Mouse (Mus musculus): ENCODE measurements around the gene Ap3b1. TPM values are rescaled to one million over a fixed set of nuclear protein-coding genes. Genes with fewer than 3 reads are reported as not detected.

Ap3b1 gene
- polyA plus RNA-seq, 1 experiment from 2014 or later: 27.9 TPM

- Histone ChIP-seq H3K27me3 (replicated peaks; ENCODE audit: control insufficient read depth, insufficient read depth, low read length) (peaks cover 36% of the 10 kb centered on the region), H3K4me3 (ENCODE audit: low read length) (no peak overlapping the region), H3K4me1 (ENCODE audit: control insufficient read depth, insufficient read depth, low read depth, low read length) (peaks cover 10% of the 10 kb centered on the region), H3K36me3 (ENCODE audit: control insufficient read depth, insufficient read depth, low read length) (no peaks in the 10 kb centered on the region), H3K27ac (ENCODE audit: low read depth, low read length) (no peak overlapping the region), H3K9me3 (ENCODE audit: control insufficient read depth, low read length) (no peaks in the 10 kb centered on the region), H3K4me2 (ENCODE audit: low read length) (no peak overlapping the region), H3K9ac (ENCODE audit: low read depth, low read length) (no peak overlapping the region)
- no peak for ATAC-seq
- WGBS: 82% methylated on average over 10 of the region's 10 CpGs
These were observed 212.2 kb downstream of the Ap3b1 start for GRCm38 (mm10) chr13:94571001-94571400.

- H3K27me3 ChIP-seq (replicated peaks; ENCODE audit: control insufficient read depth, insufficient read depth, low read length): peaks cover 40% of the 10 kb centered on the region
These were observed 214.6 kb downstream of the Ap3b1 start for GRCm38 (mm10) chr13:94573356-94573755.

GRCm38 (mm10) chr13:94573833-94574232, 215.1 kb downstream of the Ap3b1 start:
- no peak overlapping the region for H3K4me3 ChIP-seq (ENCODE audit: low read length)
- peaks cover 18% of the 10 kb centered on the region for H3K4me1 ChIP-seq (ENCODE audit: control insufficient read depth, insufficient read depth, low read depth, low read length)
- H3K27ac ChIP-seq (ENCODE audit: low read depth, low read length): no peak overlapping the region
- peaks cover 42% of the 10 kb centered on the region for H3K27me3 ChIP-seq (replicated peaks; ENCODE audit: control insufficient read depth, insufficient read depth, low read length)
- ATAC-seq: no peak
- no peak overlapping the region for H3K9ac ChIP-seq (ENCODE audit: low read depth, low read length)
- H3K36me3 ChIP-seq (ENCODE audit: control insufficient read depth, insufficient read depth, low read length): no peaks in the 10 kb centered on the region
- WGBS: 82% methylated on average over 7 of the region's 7 CpGs
- no peak overlapping the region for H3K4me2 ChIP-seq (ENCODE audit: low read length)
- H3K9me3 ChIP-seq (ENCODE audit: control insufficient read depth, low read length): no peaks in the 10 kb centered on the region

More at GRCm38 (mm10) chr13:94573356-94573755, 214.6 kb downstream of the Ap3b1 start:
- ATAC-seq: no peak
- WGBS: 77% methylated on average over 8 of the region's 8 CpGs
- Histone ChIP-seq H3K4me3 (ENCODE audit: low read length) (no peak overlapping the region), H3K36me3 (ENCODE audit: control insufficient read depth, insufficient read depth, low read length) (no peaks in the 10 kb centered on the region), H3K27ac (ENCODE audit: low read depth, low read length) (no peak overlapping the region), H3K9me3 (ENCODE audit: control insufficient read depth, low read length) (no peaks in the 10 kb centered on the region), H3K4me2 (ENCODE audit: low read length) (no peak overlapping the region), H3K4me1 (ENCODE audit: control insufficient read depth, insufficient read depth, low read depth, low read length) (peaks cover 18% of the 10 kb centered on the region), H3K9ac (ENCODE audit: low read depth, low read length) (no peak overlapping the region)

- Histone ChIP-seq H3K9ac (ENCODE audit: low read depth, low read length) (no peak overlapping the region), H3K4me2 (ENCODE audit: low read length) (peak overlapping the region; percentile 27; the same call in 1 of the 2 replicates)
These were observed 217.0 kb downstream of the Ap3b1 start for GRCm38 (mm10) chr13:94575607-94576398.

GRCm38 (mm10) chr13:94576399-94577176, 217.8 kb downstream of the Ap3b1 start:
- H3K4me1 ChIP-seq (ENCODE audit: control insufficient read depth, insufficient read depth, low read depth, low read length): peaks cover 18% of the 10 kb centered on the region
- H3K27me3 ChIP-seq (replicated peaks; ENCODE audit: control insufficient read depth, insufficient read depth, low read length): peaks cover 44% of the 10 kb centered on the region
- WGBS: 20% methylated on average over 20 of the region's 22 CpGs
- H3K27ac ChIP-seq (ENCODE audit: low read depth, low read length): no peak overlapping the region
- H3K36me3 ChIP-seq (ENCODE audit: control insufficient read depth, insufficient read depth, low read length): no peaks in the 10 kb centered on the region
- H3K9me3 ChIP-seq (ENCODE audit: control insufficient read depth, low read length): no peaks in the 10 kb centered on the region
- H3K9ac ChIP-seq (ENCODE audit: low read depth, low read length): no peak overlapping the region
- peak overlapping the region; percentile 3; the same call in 1 of the 2 replicates for H3K4me2 ChIP-seq (ENCODE audit: low read length)
- peak; percentile 40; the same call in 1 of the 2 replicates for ATAC-seq
- no peak overlapping the region for H3K4me3 ChIP-seq (ENCODE audit: low read length)

More at GRCm38 (mm10) chr13:94575607-94576398, 217.0 kb downstream of the Ap3b1 start:
- Histone ChIP-seq H3K4me3 (ENCODE audit: low read length) (no peak overlapping the region), H3K27ac (ENCODE audit: low read depth, low read length) (no peak overlapping the region), H3K27me3 (replicated peaks; ENCODE audit: control insufficient read depth, insufficient read depth, low read length) (peaks cover 45% of the 10 kb centered on the region), H3K36me3 (ENCODE audit: control insufficient read depth, insufficient read depth, low read length) (no peaks in the 10 kb centered on the region), H3K4me1 (ENCODE audit: control insufficient read depth, insufficient read depth, low read depth, low read length) (peaks cover 18% of the 10 kb centered on the region), H3K9me3 (ENCODE audit: control insufficient read depth, low read length) (no peaks in the 10 kb centered on the region)
- ATAC-seq: peak; percentile 77
- WGBS: 6% methylated on average over 17 of the region's 17 CpGs

GRCm38 (mm10) chr13:94577177-94577540, 218.4 kb downstream of the Ap3b1 start:
- Histone ChIP-seq H3K4me1 (ENCODE audit: control insufficient read depth, insufficient read depth, low read depth, low read length) (peaks cover 18% of the 10 kb centered on the region), H3K27me3 (replicated peaks; ENCODE audit: control insufficient read depth, insufficient read depth, low read length) (peaks cover 43% of the 10 kb centered on the region), H3K4me3 (ENCODE audit: low read length) (no peak overlapping the region), H3K27ac (ENCODE audit: low read depth, low read length) (no peak overlapping the region), H3K9me3 (ENCODE audit: control insufficient read depth, low read length) (no peaks in the 10 kb centered on the region), H3K4me2 (ENCODE audit: low read length) (no peak overlapping the region), H3K9ac (ENCODE audit: low read depth, low read length) (no peak overlapping the region), H3K36me3 (ENCODE audit: control insufficient read depth, insufficient read depth, low read length) (no peaks in the 10 kb centered on the region)
- 57% methylated on average over 2 of the region's 2 CpGs for WGBS
- no peak for ATAC-seq

GRCm38 (mm10) chr13:94595289-94595688, 236.5 kb downstream of the Ap3b1 start:
- no peak overlapping the region; the same call in 1 of the 2 replicates for H3K4me3 ChIP-seq (ENCODE audit: low read length)
- H3K4me1 ChIP-seq (ENCODE audit: control insufficient read depth, insufficient read depth, low read depth, low read length): peaks cover 6% of the 10 kb centered on the region; the same call in 1 of the 2 replicates
- WGBS: 8% methylated on average over 14 of the region's 14 CpGs
- peaks cover 60% of the 10 kb centered on the region for H3K27me3 ChIP-seq (replicated peaks; ENCODE audit: control insufficient read depth, insufficient read depth, low read length)
- peak; percentile 52 for ATAC-seq
- H3K36me3 ChIP-seq (ENCODE audit: control insufficient read depth, insufficient read depth, low read length): no peaks in the 10 kb centered on the region
- H3K4me2 ChIP-seq (ENCODE audit: low read length): no peak overlapping the region
- H3K27ac ChIP-seq (ENCODE audit: low read depth, low read length): no peak overlapping the region
- H3K9ac ChIP-seq (ENCODE audit: low read depth, low read length): no peak overlapping the region
- no peaks in the 10 kb centered on the region for H3K9me3 ChIP-seq (ENCODE audit: control insufficient read depth, low read length)

GRCm38 (mm10) chr13:94595701-94596361, 237.1 kb downstream of the Ap3b1 start:
- Histone ChIP-seq H3K27ac (ENCODE audit: low read depth, low read length) (peak overlapping the region; percentile 9; the same call in 1 of the 2 replicates), H3K36me3 (ENCODE audit: control insufficient read depth, insufficient read depth, low read length) (no peaks in the 10 kb centered on the region), H3K27me3 (replicated peaks; ENCODE audit: control insufficient read depth, insufficient read depth, low read length) (peaks cover 62% of the 10 kb centered on the region), H3K4me3 (ENCODE audit: low read length) (peak overlapping the region; percentile 25), H3K4me2 (ENCODE audit: low read length) (peak overlapping the region; percentile 46), H3K9me3 (ENCODE audit: control insufficient read depth, low read length) (no peaks in the 10 kb centered on the region), H3K9ac (ENCODE audit: low read depth, low read length) (no peak overlapping the region), H3K4me1 (ENCODE audit: control insufficient read depth, insufficient read depth, low read depth, low read length) (peaks cover 6% of the 10 kb centered on the region; the same call in 1 of the 2 replicates)
- peak; percentile 52 for ATAC-seq
- under 1% methylated on average over 38 of the region's 38 CpGs for whole genome bisulfite sequencing
